Mouse (Mus musculus) heart, postnatal 0 days (tissue): ENCODE results near the gene Ypel2. TPM values are rescaled to one million over a fixed set of nuclear protein-coding genes. Genes with fewer than 3 reads are reported as not detected.

Experiments
- ATAC-seq: fragments of 200-750 bp; cut with Nextera tagmentation; 2 replicates; pipeline ENCODE4 v1.8.0; 2017; ENCODE audit warnings: low read depth, moderate number of reproducible peaks, moderate library complexity; ENCODE audit not compliant: insufficient read depth
- DNase-seq: peaks from one replicate; pipeline ENCODE4 v3.0.0-alpha.2; 2016; ENCODE audit warnings: low spot score
- H3K27ac ChIP-seq: fragments of 300-500 bp; sonication (generic); 2 replicates; pipeline ENCODE4 v1.5.1; 2014; ENCODE audit warnings: low read depth, mild to moderate bottlenecking
- H3K27me3 ChIP-seq: fragments of 300-500 bp; sonication (generic); 2 replicates; pipeline ENCODE4 v1.6.1; 2014; ENCODE audit warnings: low read length, mixed read lengths; ENCODE audit not compliant: control insufficient read depth, insufficient read depth
- H3K36me3 ChIP-seq: fragments of 300-500 bp; sonication (generic); replicated peaks from 2 replicates; pipeline ENCODE4 v1.6.1; 2014; ENCODE audit warnings: low read length, mixed read lengths; ENCODE audit not compliant: control insufficient read depth, insufficient read depth
- H3K4me1 ChIP-seq: fragments of 300-500 bp; sonication (generic); 2 replicates; pipeline ENCODE4 v1.6.1; 2014; ENCODE audit warnings: antibody characterized with exemption; ENCODE audit not compliant: control insufficient read depth, insufficient read depth
- H3K4me2 ChIP-seq: fragments of 300-500 bp; sonication (generic); 2 replicates; pipeline ENCODE4 v1.6.1; 2014; ENCODE audit warnings: low read depth, mild to moderate bottlenecking, low read length, moderate library complexity
- H3K4me3 ChIP-seq: fragments of 300-500 bp; sonication (generic); 2 replicates; pipeline ENCODE4 v1.5.1; 2014; ENCODE audit warnings: low read depth, low read length
- H3K9ac ChIP-seq: fragments of 300-500 bp; sonication (generic); replicated peaks from 2 replicates; pipeline ENCODE4 v1.6.1; 2014; ENCODE audit warnings: low read depth, low read length, mixed read lengths
- H3K9me3 ChIP-seq: fragments of 300-500 bp; sonication (generic); replicated peaks from 2 replicates; pipeline ENCODE4 v1.6.1; 2016; ENCODE audit warnings: low read length; ENCODE audit not compliant: control insufficient read depth
- CTCF ChIP-seq: IDR thresholded peaks from 2 replicates; pipeline ENCODE4 v1.5.1; 2016; ENCODE audit warnings: antibody characterized with exemption, control low read depth, low read depth
- EP300 ChIP-seq: IDR thresholded peaks from 2 replicates; pipeline ENCODE4 v1.6.1; 2016; ENCODE audit warnings: antibody characterized with exemption, low read depth
- whole genome bisulfite sequencing: fragments of 180-500 bp; shearing (Covaris S2); extraction: QIAGEN DNeasy Blood & Tissue Kit; methylation state at CpG from one replicate; pipeline ENCODE4 v1.1.7; 2014; 5-methylcytosine and 5-hydroxymethylcytosine counted together
- polyA plus RNA-seq: library from polyadenylated mRNA; unstranded; fragments of >200 nt; fragmentation: Nextera tagmentation; extraction: Ambion mirVana; gene quantifications from 2 replicates; pipeline ENCODE4 v1.2.1, GENCODE M21; 2015
- total RNA-seq: library from RNA; depleted of rRNA; stranded (reverse); fragments of >200 nt; gene quantifications from 2 replicates; pipeline ENCODE4 v1.2.3, GENCODE M21; 2014; ENCODE audit warnings: low replicate concordance

Gene Ypel2
- total and polyA plus RNA-seq, 2 experiments from 2014 or later: 16.1 to 16.3 TPM

DNA sequence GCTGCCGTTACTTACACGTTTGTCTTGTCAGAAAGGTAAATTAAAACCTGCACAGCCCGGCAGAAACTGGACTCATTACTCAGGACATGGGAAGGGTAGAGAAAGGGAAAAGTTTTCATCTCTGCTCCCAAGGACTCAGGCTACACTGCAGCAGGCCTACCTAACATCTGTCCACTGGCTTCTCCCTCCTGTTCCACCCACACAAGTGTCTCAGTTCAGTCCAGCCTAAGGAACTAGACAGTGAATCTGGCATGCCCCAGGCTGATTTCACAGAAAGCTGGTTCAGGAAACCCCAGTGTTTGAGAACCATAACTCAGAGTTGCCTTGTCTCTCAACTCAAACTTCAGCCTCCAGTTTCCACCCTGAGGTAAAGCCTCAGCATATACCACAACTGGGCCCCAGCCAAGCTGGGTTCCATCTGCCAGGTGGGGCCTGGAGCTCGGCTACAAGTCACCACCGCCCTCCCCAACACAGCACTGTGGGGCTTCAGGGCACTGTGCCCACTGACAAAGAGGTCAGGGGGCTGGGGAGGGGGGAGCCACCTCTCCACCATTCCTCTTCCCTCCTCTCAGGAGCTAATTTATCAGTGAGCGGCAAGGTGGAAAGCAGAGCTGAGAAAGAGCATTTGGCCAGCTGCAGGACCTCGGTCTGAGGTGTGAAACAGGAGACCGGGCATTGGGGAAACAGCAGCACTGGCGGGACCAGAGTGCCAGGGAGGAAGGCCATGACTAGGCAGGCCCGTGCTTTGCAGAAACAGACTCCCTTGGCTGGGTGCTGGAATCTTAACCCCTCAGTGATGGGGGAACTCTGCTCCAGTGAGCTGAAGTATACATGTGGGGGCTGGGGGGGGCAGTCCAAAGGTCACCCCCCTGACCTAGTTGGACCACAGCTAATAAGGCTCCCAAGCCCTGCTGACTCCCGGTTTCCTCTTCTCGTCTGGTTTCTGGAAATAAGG is 34.5 kb downstream of the Ypel2 start:
- Histone ChIP-seq H3K9me3 (no peaks in the 10 kb centered on the region), H3K36me3 (0 out of 2 replicates have a peak, but pooled peaks cover 4% of the 10 kb centered on the region), H3K4me1 (peaks cover 99% of the 10 kb centered on the region), H3K27ac (peak overlapping the region; percentile 96), H3K4me3 (no peak overlapping the region), H3K9ac (peak overlapping the region; percentile 7; the same call in 1 of the 2 replicates), H3K27me3 (no peaks in the 10 kb centered on the region), H3K4me2 (peak overlapping the region; percentile 14; the same call in 1 of the 2 replicates)
- WGBS: 23% methylated on average over 12 of the region's 12 CpGs
- ATAC-seq: no peak
- no peak for DNase-seq
- no peak for TF ChIP-seq EP300
- TF ChIP-seq CTCF: no peak

DNA sequence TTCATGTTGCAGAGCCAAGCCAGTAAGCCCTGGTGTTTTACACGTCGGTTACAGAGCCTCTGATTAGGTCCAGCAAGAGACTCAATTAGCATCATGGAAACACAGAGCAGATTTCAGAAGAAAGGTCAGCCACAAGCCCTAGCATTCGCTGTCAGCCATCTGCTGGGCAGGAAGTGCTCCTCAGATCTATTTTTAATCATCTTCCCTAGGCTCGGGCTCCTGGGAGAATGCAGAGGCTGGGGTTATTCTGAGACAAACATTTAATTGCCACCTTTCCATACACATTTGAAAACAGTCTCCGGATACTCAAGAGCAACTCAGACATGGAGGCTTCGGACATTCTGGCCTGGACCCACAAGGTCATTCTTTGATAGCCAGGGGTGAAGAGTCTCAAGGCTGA is 35.3 kb downstream of the Ypel2 start:
- Histone ChIP-seq H3K4me1 (peaks cover 99% of the 10 kb centered on the region), H3K36me3 (0 out of 2 replicates have a peak, but pooled peaks cover 4% of the 10 kb centered on the region)
- WGBS: 5% methylated on average over 6 of the region's 6 CpGs

DNA sequence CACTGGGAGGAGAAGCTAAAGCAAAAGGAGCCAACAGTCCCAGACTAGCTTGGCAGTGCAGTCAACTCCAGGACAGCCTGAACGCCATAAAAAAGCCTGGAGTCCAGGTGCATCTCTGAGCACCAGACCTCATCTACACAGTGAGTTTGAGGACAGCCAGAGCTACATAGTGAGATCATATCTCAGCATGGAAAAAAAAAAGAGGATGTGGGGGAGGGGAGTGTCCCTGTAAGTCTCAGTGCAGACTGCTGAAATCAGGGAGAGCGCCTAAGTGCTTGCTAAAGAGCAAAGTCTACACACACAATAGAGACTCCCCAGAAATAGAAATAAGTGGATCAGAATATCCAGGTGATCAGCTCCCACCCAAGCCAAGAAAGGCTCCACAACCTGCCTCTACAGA is 37.1 kb downstream of the Ypel2 start:
- Histone ChIP-seq H3K4me3 (no peak overlapping the region), H3K4me2 (no peak overlapping the region), H3K27me3 (no peaks in the 10 kb centered on the region), H3K9me3 (no peaks in the 10 kb centered on the region), H3K36me3 (0 out of 2 replicates have a peak, but pooled peaks cover 8% of the 10 kb centered on the region), H3K9ac (no peak overlapping the region), H3K4me1 (peaks cover 87% of the 10 kb centered on the region), H3K27ac (peak overlapping the region; percentile 96)
- no peak for DNase-seq
- TF ChIP-seq EP300 (no peak), CTCF (no peak)
- WGBS: 19% methylated on average over 2 of the region's 2 CpGs
- ATAC-seq: no peak

More for the DNA sequence above, 35.3 kb downstream of the Ypel2 start:
- Histone ChIP-seq H3K9me3 (no peaks in the 10 kb centered on the region), H3K4me3 (no peak overlapping the region), H3K4me2 (peak overlapping the region; percentile 14; the same call in 1 of the 2 replicates), H3K27ac (peak overlapping the region; percentile 96), H3K27me3 (no peaks in the 10 kb centered on the region), H3K9ac (no peak overlapping the region)
- peak; percentile 87 for DNase-seq
- ATAC-seq: peak; percentile 39; the same call in 1 of the 2 replicates
- peak; percentile 65 for TF ChIP-seq EP300
- no peak for TF ChIP-seq CTCF

DNA sequence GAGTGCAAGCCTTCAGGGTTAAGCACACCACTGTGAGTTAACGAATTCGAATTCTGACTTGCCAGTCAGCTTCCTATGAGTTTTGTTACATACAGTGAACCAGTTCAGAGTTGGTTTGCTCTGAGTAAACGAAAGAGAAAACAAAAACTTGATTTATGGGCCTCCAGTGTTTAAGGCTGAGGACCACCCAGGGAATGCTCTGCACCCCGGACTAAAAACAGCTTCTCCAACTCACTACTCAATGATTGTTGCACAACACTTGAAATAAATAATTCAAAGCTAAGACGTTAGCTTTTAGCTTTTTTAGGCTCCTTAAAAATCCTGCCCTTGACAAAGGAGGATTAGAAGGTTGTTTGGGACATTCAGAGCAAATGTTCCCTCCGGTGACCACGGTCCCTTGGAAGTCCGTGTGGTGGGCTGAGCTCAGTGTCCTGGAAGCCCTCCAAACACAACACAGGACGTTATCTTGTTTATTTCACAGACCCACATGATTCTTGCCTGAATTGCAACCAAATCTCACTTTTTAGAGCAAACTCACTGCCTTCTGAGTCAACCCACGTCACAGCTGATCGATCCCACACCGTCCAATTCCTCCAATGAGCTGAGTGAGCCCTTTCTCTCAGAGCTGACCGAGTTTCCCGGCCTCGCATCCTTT is 38.8 kb downstream of the Ypel2 start:
- 0 out of 2 replicates have a peak overlapping the region, but pooled peaks have one; percentile 14 for H3K27ac ChIP-seq
- TF ChIP-seq EP300: no peak
- no peak for TF ChIP-seq CTCF
- no peak overlapping the region for H3K4me2 ChIP-seq
- WGBS: 52% methylated on average over 15 of the region's 15 CpGs
- 0 out of 2 replicates have a peak, but pooled peaks cover 5% of the 10 kb centered on the region for H3K36me3 ChIP-seq
- H3K27me3 ChIP-seq: no peaks in the 10 kb centered on the region
- ATAC-seq (no peak), DNase-seq (peak; percentile 43)
- no peak overlapping the region for H3K4me3 ChIP-seq
- H3K9me3 ChIP-seq: no peaks in the 10 kb centered on the region
- H3K4me1 ChIP-seq: peaks cover 80% of the 10 kb centered on the region
- no peak overlapping the region for H3K9ac ChIP-seq

DNA sequence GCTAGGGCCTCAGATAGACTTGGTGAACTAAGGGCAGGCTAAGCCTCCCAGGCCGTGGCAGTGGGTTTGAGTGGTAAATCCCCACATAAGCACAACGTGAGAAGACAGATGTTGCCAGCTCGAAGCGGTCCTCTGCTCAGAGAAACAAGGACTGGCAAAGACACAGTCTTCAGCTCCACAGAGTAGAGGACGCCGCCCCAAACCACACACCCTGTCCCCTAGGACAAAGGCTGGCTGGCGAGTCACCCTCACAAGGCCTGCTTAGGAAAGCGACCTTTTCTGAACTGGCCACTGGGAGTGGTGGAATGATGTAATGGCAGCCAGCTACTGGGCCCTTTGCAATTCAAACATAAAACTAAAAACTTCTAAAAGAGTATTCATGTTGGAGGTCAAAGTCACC is 40.4 kb downstream of the Ypel2 start:
- Histone ChIP-seq H3K4me2 (no peak overlapping the region), H3K27me3 (no peaks in the 10 kb centered on the region), H3K27ac (peak overlapping the region; percentile 22), H3K4me1 (peaks cover 66% of the 10 kb centered on the region), H3K9me3 (no peaks in the 10 kb centered on the region), H3K9ac (no peak overlapping the region), H3K4me3 (no peak overlapping the region), H3K36me3 (peaks cover 12% of the 10 kb centered on the region; the same call in 1 of the 2 replicates)
- DNase-seq (no peak), ATAC-seq (no peak)
- 72% methylated on average over 8 of the region's 8 CpGs for WGBS
- TF ChIP-seq EP300 (no peak), CTCF (no peak)
